Mouse (Mus musculus) hindbrain, embryonic 15.5 days (tissue): ENCODE results near the gene Tmem158. TPM values are rescaled to one million over a fixed set of nuclear protein-coding genes. Genes with fewer than 3 reads are reported as not detected.

Experiments
- ATAC-seq: fragments of 200-750 bp; cut with Nextera tagmentation; 2 replicates; pipeline ENCODE4 v1.8.0; 2017; ENCODE audit warnings: low read depth, moderate number of reproducible peaks, moderate TSS enrichment; ENCODE audit not compliant: low FRiP score
- H3K27ac ChIP-seq: fragments of 300-500 bp; sonication (generic); replicated peaks from 2 replicates; pipeline ENCODE4 v1.5.1; 2015; ENCODE audit warnings: mild to moderate bottlenecking, inconsistent platforms
- H3K27me3 ChIP-seq: fragments of 300-500 bp; sonication (generic); 2 replicates; pipeline ENCODE4 v1.6.1; 2015; ENCODE audit warnings: control low read depth, inconsistent platforms
- H3K36me3 ChIP-seq: fragments of 300-500 bp; sonication (generic); 2 replicates; pipeline ENCODE4 v1.6.1; 2015; ENCODE audit warnings: control low read depth, inconsistent platforms
- H3K4me1 ChIP-seq: fragments of 300-500 bp; sonication (generic); replicated peaks from 2 replicates; pipeline ENCODE4 v1.6.1; 2015; ENCODE audit warnings: control low read depth, inconsistent platforms
- H3K4me2 ChIP-seq: fragments of 300-500 bp; sonication (generic); 2 replicates; pipeline ENCODE4 v1.6.1; 2015; ENCODE audit warnings: moderate library complexity, mild to moderate bottlenecking, inconsistent platforms
- H3K4me3 ChIP-seq: fragments of 300-500 bp; sonication (generic); 2 replicates; pipeline ENCODE4 v1.5.1; 2015; ENCODE audit warnings: mild to moderate bottlenecking, inconsistent platforms
- H3K9ac ChIP-seq: fragments of 300-500 bp; sonication (generic); 2 replicates; pipeline ENCODE4 v1.6.1; 2015; ENCODE audit warnings: inconsistent platforms
- H3K9me3 ChIP-seq: fragments of 300-500 bp; sonication (generic); 2 replicates; pipeline ENCODE4 v1.6.1; 2016; ENCODE audit warnings: control low read depth, inconsistent platforms
- WGBS: fragments of 180-500 bp; shearing (Covaris S2); methylation state at CpG from one replicate; pipeline ENCODE4 v1.1.7; 2015; 5-methylcytosine and 5-hydroxymethylcytosine counted together
- polyA plus RNA-seq: library from polyadenylated mRNA; unstranded; fragments of >200 nt; fragmentation: Nextera tagmentation; extraction: Ambion mirVana; gene quantifications from 2 replicates; pipeline ENCODE4 v1.2.1, GENCODE M21; 2015

Tmem158 gene
- polyA plus RNA-seq, 1 experiment from 2014 or later: 53.2 TPM

DNA sequence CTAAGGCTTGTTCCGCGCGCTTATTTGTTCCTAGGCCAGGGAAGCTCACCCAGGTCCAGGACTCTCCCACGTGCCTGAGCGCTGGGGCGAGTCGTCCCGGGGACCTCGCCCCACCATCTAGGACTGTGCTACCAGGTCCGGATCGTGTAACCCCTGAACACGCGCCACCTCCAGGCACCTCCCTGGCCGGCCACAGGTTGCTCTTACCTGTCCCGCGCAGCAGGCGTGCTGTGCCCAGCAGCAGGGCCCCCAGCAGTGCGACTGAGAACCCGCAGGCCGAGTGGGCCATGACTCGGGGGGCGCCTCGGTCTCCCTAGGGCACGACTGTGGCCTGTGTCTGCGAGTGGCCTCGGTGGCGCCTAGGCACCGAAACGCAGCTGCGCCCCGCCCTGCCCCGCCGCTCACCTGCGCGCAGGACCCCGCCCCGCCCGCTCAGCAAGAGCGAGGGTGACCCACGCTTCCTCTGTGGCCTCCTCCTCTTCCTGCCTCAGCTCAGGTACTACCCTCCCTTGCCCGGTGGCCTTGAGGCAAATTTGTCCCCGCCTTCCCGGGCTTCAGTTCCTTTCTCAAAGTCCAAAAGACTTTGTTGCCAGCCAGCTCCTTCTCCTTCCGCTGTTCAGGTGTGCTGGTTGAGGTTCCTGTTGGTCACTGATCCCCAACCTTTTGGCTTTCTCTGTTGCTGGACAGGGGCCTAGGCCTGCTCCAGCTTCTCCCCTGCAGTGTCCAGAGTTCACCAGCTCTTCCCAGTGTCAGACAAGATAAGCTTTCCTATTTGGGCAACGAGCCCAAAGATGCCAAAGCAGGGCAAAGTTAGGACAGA lies 44.7 kb downstream of the Tmem158 start, which contains the start of gene Cdcp1:
Cdcp1 (minus strand) TSS at position 418 of the 820 bp plus-strand sequence.
- H3K9ac ChIP-seq: no peak within 1 kb of the TSS
- ATAC-seq: no peak

DNA sequence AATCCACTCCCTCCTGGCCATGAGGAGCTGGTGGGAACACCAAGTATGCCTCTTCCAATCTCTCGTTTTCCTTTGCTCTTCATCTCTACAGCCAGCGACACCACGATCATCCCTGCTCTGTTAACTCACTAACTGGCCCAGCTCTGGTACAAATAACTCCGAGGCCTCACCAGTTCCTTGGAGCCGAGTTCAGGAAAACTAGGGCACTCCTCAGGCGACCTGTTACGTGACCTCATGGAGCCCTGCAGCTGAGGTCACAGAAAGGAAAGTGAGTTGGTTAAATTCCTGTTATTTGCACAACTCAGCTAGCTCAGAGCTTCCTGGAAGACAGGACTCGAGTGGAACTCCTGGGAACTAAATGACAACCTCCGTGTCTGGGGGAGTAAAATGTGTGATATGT lies 47.2 kb downstream of the Tmem158 start:
- H3K9ac ChIP-seq: no peak overlapping the region
- no peak overlapping the region for H3K4me3 ChIP-seq
- no peak overlapping the region for H3K27ac ChIP-seq
- ATAC-seq: no peak
- H3K4me1 ChIP-seq: peaks cover 8% of the 10 kb centered on the region; the same call in 1 of the 2 replicates
- H3K4me2 ChIP-seq: no peak overlapping the region
- WGBS: 78% methylated on average over 9 of the region's 9 CpGs
- no peaks in the 10 kb centered on the region for H3K36me3 ChIP-seq
- H3K27me3 ChIP-seq: peaks cover 19% of the 10 kb centered on the region
- H3K9me3 ChIP-seq: no peaks in the 10 kb centered on the region

More for the DNA sequence above, 44.7 kb downstream of the Tmem158 start, which contains the start of gene Cdcp1:
- Histone ChIP-seq H3K27me3 (peaks cover 19% of the 10 kb centered on the region), H3K36me3 (no peaks in the 10 kb centered on the region), H3K27ac (no peak within 1 kb of the TSS), H3K4me2 (peak within 1 kb of the TSS; percentile 53), H3K9me3 (no peaks in the 10 kb centered on the region), H3K4me1 (peaks cover 8% of the 10 kb centered on the region; the same call in 1 of the 2 replicates), H3K4me3 (peak within 1 kb of the TSS; percentile 29)
- 7% methylated on average over 45 of the region's 45 CpGs for WGBS

Other genes starting within 250 kb of the Tmem158 start
- 27.2 and 28.2 TPM in 2 replicates for gene Tmem42, start 239.4 kb downstream of the Tmem158 start, polyA plus RNA-seq
- gene Tgm4, start 226.0 kb downstream of the Tmem158 start, polyA plus RNA-seq: 0.53 and 1.1 TPM in 2 replicates
- gene Zdhhc3, start 147.6 kb downstream of the Tmem158 start, polyA plus RNA-seq: 87.1 and 93.5 TPM in 2 replicates
- 78.1 and 79.3 TPM in 2 replicates for gene Exosc7, start 147.5 kb downstream of the Tmem158 start, polyA plus RNA-seq
- 3.2 and 3.6 TPM in 2 replicates for gene Clec3b, start 109.8 kb downstream of the Tmem158 start, polyA plus RNA-seq
- gene Cdcp1, start 44.7 kb downstream of the Tmem158 start, polyA plus RNA-seq: 0.13 and 0.21 TPM in 2 replicates
- gene Lars2, start 106.2 kb upstream of the Tmem158 start, polyA plus RNA-seq: 718 and 834 TPM in 2 replicates
- gene Limd1, start 217.9 kb upstream of the Tmem158 start, polyA plus RNA-seq: 13.8 and 14.3 TPM in 2 replicates